Mouse (Mus musculus): ENCODE measurements at regions not wholly inside any gene's neighbourhood (a gene's known extent, or its start where the extent isn't known, plus 50 kb on each side); places are given as distances from the start of the nearest gene placed in this dataset.

GRCm38 (mm10) chr1:151087811-151088511 is 94.4 kb upstream of the Gm47985 start:
- no peak for DNase-seq (ENCODE audit: low read depth in 1 of 2, low spot score in 2 of 2)

- no peak for DNase-seq (ENCODE audit: low read depth in 1 of 2, low spot score in 2 of 2)
Observed at GRCm38 (mm10) chr1:151088535-151089125, 93.7 kb upstream of the Gm47985 start.

- no peak for DNase-seq (ENCODE audit: low read depth in 1 of 2, low spot score in 2 of 2)
Observed at GRCm38 (mm10) chr1:151092035-151092434, 90.3 kb upstream of the Gm47985 start.

GRCm38 (mm10) chr1:151095344-151096050 is 86.8 kb upstream of the Gm47985 start:
- no peak for DNase-seq (ENCODE audit: low read depth in 1 of 2, low spot score in 2 of 2)

GRCm38 (mm10) chr1:151096079-151096478 is 86.3 kb upstream of the Gm47985 start:
- DNase-seq (ENCODE audit: low read depth in 1 of 2, low spot score in 2 of 2): no peak

GRCm38 (mm10) chr1:151097506-151097905 is 84.8 kb upstream of the Gm47985 start:
- no peak for DNase-seq (ENCODE audit: low read depth in 1 of 2, low spot score in 2 of 2)

GRCm38 (mm10) chr1:151098763-151099162 is 83.6 kb upstream of the Gm47985 start:
- no peak for DNase-seq (ENCODE audit: low read depth in 1 of 2, low spot score in 2 of 2)

GRCm38 (mm10) chr1:151100565-151101483 is 81.5 kb upstream of the Gm47985 start:
- DNase-seq (ENCODE audit: low read depth in 1 of 2, low spot score in 2 of 2): no peak

- no peak for DNase-seq (ENCODE audit: low read depth in 1 of 2, low spot score in 2 of 2)
Observed at GRCm38 (mm10) chr1:151101516-151101915, 80.8 kb upstream of the Gm47985 start.

GRCm38 (mm10) chr1:151102061-151102460 is 80.3 kb upstream of the Gm47985 start:
- no peak for DNase-seq (ENCODE audit: low read depth in 1 of 2, low spot score in 2 of 2)

- no peak for DNase-seq (ENCODE audit: low read depth in 1 of 2, low spot score in 2 of 2)
Observed at GRCm38 (mm10) chr1:151102646-151103391, 79.5 kb upstream of the Gm47985 start.

- no peak for DNase-seq (ENCODE audit: low read depth in 1 of 2, low spot score in 2 of 2)
Observed at GRCm38 (mm10) chr1:151103522-151104037, 78.8 kb upstream of the Gm47985 start.

- no peak for DNase-seq (ENCODE audit: low read depth in 1 of 2, low spot score in 2 of 2)
Observed at GRCm38 (mm10) chr1:151104346-151104745, 78.0 kb upstream of the Gm47985 start.

GRCm38 (mm10) chr1:151104806-151105205 is 77.5 kb upstream of the Gm47985 start:
- DNase-seq (ENCODE audit: low read depth in 1 of 2, low spot score in 2 of 2): no peak

- no peak for DNase-seq (ENCODE audit: low read depth in 1 of 2, low spot score in 2 of 2)
Observed at GRCm38 (mm10) chr1:151105251-151105650, 77.1 kb upstream of the Gm47985 start.

- DNase-seq (ENCODE audit: low read depth in 1 of 2, low spot score in 2 of 2): no peak
Observed at GRCm38 (mm10) chr1:151107401-151107800, 74.9 kb upstream of the Gm47985 start.

GRCm38 (mm10) chr1:151109333-151109732 is 73.0 kb upstream of the Gm47985 start:
- no peak for DNase-seq (ENCODE audit: low read depth in 1 of 2, low spot score in 2 of 2)

- no peak for DNase-seq (ENCODE audit: low read depth in 1 of 2, low spot score in 2 of 2)
Observed at GRCm38 (mm10) chr1:151110412-151110811, 71.9 kb upstream of the Gm47985 start.

- DNase-seq (ENCODE audit: low read depth in 1 of 2, low spot score in 2 of 2): no peak
Observed at GRCm38 (mm10) chr1:151111683-151112082, 70.7 kb upstream of the Gm47985 start.

GRCm38 (mm10) chr1:151112390-151112789 is 69.9 kb upstream of the Gm47985 start:
- no peak for DNase-seq (ENCODE audit: low read depth in 1 of 2, low spot score in 2 of 2)

Data from monocyte, adult 2 months (primary cell).